Mouse (Mus musculus) left cerebral cortex, adult 18-20 months (tissue): ENCODE data around the gene Tmem145. TPM values are rescaled to one million over a fixed set of nuclear protein-coding genes. Genes with fewer than 3 reads are reported as not detected.

Source experiments
- DNase-seq, 2 experiments: peaks; one replicate each; pipeline ENCODE4 v3.0.0; 2021 to 2022; ENCODE audit warnings: low spot score in 2 of 2, mixed read lengths in 1 of 2
- total RNA-seq, 2 experiments: library from RNA; stranded (reverse); gene quantifications; 2 replicates each; pipeline ENCODE4 v1.2.3; 2021

The Tmem145 gene
- total RNA-seq, 2 experiments from 2014 or later: 45.4 to 46.6 TPM

- no peak for DNase-seq
These were observed 15.0 kb upstream of the Tmem145 start for GRCm38 (mm10) chr7:25290911-25291310.

GRCm38 (mm10) chr7:25292107-25292506 lies 13.8 kb upstream of the Tmem145 start:
- no peak for DNase-seq

- no peak for DNase-seq
These were observed 12.6 kb upstream of the Tmem145 start for GRCm38 (mm10) chr7:25293191-25293739.

GRCm38 (mm10) chr7:25294495-25294894 lies 11.4 kb upstream of the Tmem145 start:
- no peak for DNase-seq

- DNase-seq: no peak
These were observed 10.8 kb upstream of the Tmem145 start for GRCm38 (mm10) chr7:25294960-25295722.

GRCm38 (mm10) chr7:25296945-25297453 lies 8.9 kb upstream of the Tmem145 start:
- no peak for DNase-seq

GRCm38 (mm10) chr7:25297454-25298325 lies 8.2 kb upstream of the Tmem145 start, which contains the start of gene Pafah1b3:
Gene Pafah1b3 (minus strand): TSS chr7:25297986.
- DNase-seq: peak; percentile 77 to 84

GRCm38 (mm10) chr7:25301063-25301462 lies 4.8 kb upstream of the Tmem145 start, which contains the start of gene Prr19:
Gene Prr19 (plus strand): TSS chr7:25301411.
- DNase-seq: no peak

GRCm38 (mm10) chr7:25303003-25303684 lies 2.8 kb upstream of the Tmem145 start:
- DNase-seq: no peak

GRCm38 (mm10) chr7:25303685-25304006 lies 2.3 kb upstream of the Tmem145 start:
- no peak for DNase-seq

GRCm38 (mm10) chr7:25305481-25305880 lies 425 bp upstream of the Tmem145 start:
- no peak for DNase-seq

GRCm38 (mm10) chr7:25306614-25306996 lies 699 bp downstream of the Tmem145 start:
- no peak for DNase-seq

- DNase-seq: no peak
These were observed 2.9 kb downstream of the Tmem145 start for GRCm38 (mm10) chr7:25308702-25309318.

GRCm38 (mm10) chr7:25309425-25309824 lies 3.5 kb downstream of the Tmem145 start:
- DNase-seq: no peak

GRCm38 (mm10) chr7:25311193-25311592 lies 5.3 kb downstream of the Tmem145 start:
- DNase-seq: no peak

- DNase-seq: no peak
These were observed 7.4 kb downstream of the Tmem145 start for GRCm38 (mm10) chr7:25313325-25313724.

GRCm38 (mm10) chr7:25314606-25315305 lies 8.8 kb downstream of the Tmem145 start:
- no peak for DNase-seq

GRCm38 (mm10) chr7:25315306-25316041 lies 9.6 kb downstream of the Tmem145 start:
- DNase-seq: peak in 1 of 2 experiments; percentile 13
